Mouse (Mus musculus) spleen, postnatal 36 days (tissue): ENCODE data around the gene Cdh23.
A peak's percentile ranks its signal among the peaks of the same experiment; 100 is the strongest.

ENCODE experiments used
- DNase-seq, 2 experiments: peaks; one replicate each; pipeline ENCODE4 v3.0.0; 2022; ENCODE audit warnings: low spot score in 2 of 2, mixed read lengths in 1 of 2

The Cdh23 gene

GRCm38 (mm10) chr10:60708837-60709236 is 12.5 kb upstream of the Cdh23 start:
- no peak for DNase-seq

DNA sequence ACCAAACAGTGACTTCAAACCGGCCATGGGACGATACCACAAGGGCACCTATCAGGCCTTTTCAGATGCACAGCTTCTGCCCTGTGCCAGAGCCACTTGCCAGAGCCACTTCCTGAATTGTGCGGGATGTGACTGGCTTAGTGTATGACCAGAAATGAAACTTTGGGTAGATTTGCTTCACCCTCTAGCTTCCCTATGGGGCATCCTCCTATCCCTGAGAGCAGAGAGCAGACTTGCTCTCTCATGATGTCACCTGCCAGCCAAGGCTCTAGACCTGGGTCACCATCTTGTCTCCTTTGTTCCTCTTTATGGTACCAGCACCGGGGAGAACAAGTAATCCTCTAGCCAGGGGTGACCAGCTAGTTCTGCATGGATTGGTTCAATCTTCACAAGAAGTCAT is 10.0 kb upstream of the Cdh23 start:
- peak in 1 of 2 experiments; percentile 34 for DNase-seq

GRCm38 (mm10) chr10:60705134-60705533 is 8.8 kb upstream of the Cdh23 start:
- DNase-seq: peak; percentile 53 to 62

GRCm38 (mm10) chr10:60697775-60698174 is 1.5 kb upstream of the Cdh23 start:
- DNase-seq: peak; percentile 76 to 79

DNA sequence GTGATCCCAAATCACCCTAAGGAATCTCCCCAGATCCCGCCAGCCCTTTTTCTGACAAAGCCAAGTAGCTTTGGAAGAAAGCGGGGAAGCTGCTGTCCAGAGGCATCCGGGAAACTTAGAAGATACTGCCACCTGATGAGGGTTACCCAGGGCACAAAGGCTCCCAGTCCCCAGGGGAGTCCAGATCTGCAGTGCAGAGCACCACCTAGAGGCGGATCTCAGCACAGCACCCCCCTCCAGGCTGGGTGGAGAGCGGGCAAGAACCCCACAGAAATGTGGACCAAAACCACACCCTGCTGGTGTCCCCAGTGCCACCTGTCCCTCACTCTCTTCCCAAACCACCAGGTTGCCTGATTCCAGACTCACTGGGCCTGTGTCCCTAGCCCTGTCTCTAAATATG is 685 bp upstream of the Cdh23 start:
- DNase-seq: peak; percentile 66 to 70

DNA sequence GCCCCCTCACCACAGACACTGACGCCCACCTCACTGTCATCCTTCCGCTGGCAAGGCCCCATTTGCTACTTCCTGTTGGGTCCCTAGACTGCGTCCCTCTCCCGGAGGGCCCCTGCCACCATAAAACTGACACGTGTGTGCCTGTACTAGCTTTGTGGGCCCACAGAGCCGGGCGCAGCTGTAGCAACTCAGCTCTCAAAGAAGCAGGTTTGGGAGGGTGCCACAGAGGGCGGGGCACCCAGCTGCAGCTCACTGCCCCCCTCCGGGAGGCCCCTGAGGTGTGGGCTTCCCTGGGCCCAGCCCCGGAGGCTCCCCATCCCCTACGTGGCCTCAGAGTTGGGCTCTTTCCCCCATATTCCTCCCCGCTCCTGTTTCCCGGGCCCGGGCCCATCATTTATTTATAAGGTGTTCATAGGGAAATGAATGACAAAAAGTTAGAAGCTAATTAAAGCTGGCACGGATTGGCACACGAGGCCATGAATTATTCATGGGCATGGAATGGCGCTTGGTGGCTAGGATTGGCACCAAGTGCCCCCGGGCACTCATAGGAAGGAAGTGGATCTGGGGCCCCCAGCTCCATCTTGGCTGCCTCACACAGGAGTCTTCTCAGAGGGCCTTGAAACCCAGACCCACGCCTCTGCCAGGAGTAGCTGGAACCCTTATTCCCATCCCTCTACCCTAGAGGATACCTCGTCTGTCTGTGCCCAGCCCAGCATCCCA is 4.5 kb downstream of the Cdh23 start:
- peak in 1 of 2 experiments; percentile 7 for DNase-seq

- peak in 1 of 2 experiments; percentile 29 for DNase-seq
These were observed 5.3 kb downstream of the Cdh23 start for GRCm38 (mm10) chr10:60690960-60691359.

DNA sequence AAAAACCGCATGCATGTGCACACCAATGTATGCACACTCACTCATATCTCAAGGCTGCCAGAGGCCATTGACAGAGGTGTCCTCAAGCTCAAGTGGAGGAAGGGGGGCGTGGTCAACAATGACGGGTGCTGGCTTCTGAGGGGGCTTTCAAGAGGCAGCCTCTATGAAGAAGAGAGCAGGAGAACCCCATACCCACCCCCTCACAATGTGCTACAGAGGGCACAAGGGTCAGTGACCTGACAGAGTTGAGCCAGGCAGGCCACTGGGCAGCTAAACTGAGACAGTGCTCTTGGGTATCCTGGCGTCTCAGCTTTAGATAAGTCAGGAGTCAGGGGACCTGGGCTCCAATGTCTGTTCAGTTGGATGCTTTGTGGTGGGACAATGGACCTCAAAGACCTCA is 6.9 kb downstream of the Cdh23 start:
- DNase-seq: no peak

DNA sequence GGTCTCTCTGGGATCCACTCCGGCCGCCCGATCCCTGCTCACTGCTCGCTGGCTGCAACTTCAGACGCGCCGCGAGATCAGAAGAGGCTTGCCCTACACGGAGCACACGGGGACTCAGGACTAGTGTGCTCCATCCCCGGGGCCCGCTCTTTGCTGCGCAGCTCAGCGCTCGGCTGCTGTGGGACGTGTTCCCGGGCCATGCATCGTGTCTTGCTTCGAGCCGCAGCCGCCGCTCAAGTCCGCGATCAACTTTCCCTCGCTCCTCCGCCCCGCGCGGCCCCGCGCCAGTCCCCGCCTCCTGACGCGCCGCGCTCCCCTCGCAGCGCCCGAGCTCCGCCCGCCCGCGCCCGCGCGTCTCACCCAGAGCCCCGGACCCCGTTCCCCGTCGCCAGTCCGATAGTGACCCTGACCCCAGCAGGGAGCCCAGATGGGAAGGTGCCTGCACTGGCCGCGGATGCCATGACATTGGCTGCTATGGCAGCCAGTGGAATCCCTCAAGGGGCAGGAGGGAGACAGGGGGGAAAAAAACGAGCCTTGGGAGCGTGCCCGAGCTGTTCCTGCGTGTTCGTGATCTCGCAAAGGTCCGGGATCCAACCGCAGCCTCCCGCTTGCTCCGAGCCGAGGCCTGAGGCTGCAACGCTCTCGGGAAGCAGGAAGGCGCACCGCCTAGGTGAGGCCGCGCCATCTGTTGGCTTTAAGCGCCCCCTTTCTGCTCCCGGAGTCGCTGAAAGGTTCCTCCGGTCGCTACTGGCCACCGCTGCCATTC is 9.1 kb downstream of the Cdh23 start:
- peak in 1 of 2 experiments; percentile 19 for DNase-seq

- DNase-seq: no peak
These were observed 9.7 kb downstream of the Cdh23 start for GRCm38 (mm10) chr10:60686641-60686975.

GRCm38 (mm10) chr10:60685764-60686640 is 10.3 kb downstream of the Cdh23 start:
- DNase-seq: no peak

GRCm38 (mm10) chr10:60678926-60679325 is 17.4 kb downstream of the Cdh23 start:
- no peak for DNase-seq

- DNase-seq: no peak
These were observed 19.0 kb downstream of the Cdh23 start for GRCm38 (mm10) chr10:60677319-60677718.

- DNase-seq: no peak
These were observed 26.1 kb downstream of the Cdh23 start for GRCm38 (mm10) chr10:60670166-60670565.

DNA sequence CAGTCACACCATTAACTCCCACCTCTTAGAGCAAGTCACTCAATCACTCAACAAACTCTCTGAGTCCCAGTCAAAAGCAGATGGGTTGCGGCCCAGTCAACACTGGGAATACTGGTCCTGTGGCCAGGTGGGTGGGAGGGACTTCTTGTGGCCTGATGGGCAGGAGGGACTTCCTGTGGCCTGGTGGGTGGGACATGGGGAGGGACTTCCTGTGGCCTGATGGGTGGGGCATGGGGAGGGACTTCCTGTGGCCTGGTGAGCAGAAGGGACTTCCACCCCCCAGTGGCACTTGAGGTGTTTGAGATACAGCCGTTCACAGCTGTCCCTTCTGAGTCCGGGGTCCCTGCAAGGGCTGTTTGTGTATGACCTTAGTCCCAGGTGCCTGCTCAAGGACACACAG is 27.7 kb downstream of the Cdh23 start:
- no peak for DNase-seq

DNA sequence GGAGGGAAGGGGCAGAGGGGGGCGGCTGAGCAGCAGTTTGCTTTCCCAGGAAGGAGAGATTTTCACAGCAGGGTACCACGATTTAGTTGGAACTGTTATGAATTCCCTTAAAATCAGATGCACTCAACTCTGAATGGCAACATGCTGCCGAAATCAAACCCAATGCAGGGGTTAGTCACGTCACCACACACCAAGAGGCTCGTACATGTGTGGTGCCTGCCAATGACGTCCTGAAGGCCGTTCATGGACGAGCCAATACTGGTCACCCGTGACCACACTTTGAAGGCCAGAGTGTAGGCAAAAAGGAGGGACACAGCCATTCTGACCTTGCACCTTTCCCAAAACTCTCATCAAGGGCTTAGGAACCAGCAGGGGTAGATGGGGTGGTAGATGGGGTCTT is 35.3 kb downstream of the Cdh23 start:
- no peak for DNase-seq

- DNase-seq: no peak
These were observed 36.8 kb downstream of the Cdh23 start for GRCm38 (mm10) chr10:60659450-60660020.

- DNase-seq: no peak
These were observed 38.1 kb downstream of the Cdh23 start for GRCm38 (mm10) chr10:60658176-60658575.

DNA sequence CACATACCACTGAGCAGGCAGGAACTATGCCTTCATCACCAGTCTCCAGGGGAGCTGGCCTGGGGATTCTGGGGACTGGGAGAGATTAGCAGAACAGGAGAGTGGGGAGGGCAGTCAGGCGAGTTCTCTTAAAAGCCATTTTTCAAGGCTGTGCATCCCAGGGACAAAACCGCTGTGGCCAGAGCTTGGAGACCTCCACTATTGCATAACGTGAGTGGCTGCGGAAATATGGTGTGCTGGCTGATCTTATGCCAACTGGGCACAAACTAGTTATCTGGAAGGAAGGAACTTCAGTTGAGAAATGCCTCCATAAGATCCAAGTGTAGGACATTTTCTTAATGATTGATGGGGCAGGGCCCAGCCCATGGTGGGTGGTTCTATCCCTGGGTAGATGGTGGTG is 42.6 kb downstream of the Cdh23 start:
- DNase-seq: no peak

DNA sequence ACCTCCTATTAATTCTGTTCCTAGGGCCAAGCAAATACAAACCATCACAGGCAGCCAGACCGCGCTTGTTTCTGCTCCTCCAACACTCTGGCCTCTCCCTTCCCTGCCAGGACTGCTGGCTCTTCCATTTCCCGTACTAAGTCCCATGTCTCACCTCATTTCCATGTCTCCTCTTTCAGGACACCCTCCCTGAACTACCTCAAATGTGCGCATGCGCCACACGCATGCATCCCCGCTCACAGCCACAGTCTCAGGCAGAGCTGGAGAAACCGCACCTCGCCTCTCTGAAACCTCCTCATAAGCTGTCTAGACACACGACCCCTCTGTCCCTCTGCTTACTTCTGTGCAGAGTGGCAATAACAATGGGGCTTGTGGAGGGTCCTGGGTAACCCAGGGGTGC is 43.2 kb downstream of the Cdh23 start:
- DNase-seq: no peak

DNA sequence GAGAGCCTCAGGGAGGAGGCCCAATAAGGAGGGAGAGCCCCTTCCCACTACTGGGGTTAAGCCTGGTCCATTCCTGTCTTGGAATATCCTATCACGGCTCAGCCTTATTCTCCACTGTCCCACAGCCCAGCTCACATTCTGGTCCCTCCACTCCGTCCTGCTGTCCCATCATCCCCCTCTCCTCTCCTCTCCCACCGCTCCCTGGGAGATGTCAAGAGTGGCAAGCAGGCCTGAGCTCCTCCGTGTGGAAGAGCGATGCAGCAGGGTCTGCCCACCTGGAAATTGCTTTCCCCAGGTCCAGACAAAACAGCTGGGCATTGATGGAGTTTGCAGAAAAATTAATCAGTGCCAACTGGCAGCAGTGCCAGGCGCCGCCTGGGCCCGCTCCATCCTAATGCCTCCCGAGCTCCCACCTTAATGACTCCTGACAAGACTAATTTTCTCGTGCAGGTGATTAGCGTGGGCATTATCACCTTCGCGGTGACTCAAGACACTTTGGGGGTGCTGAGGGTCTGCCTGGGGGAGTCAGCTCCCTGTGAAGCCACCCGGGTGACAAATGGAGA is 52.1 kb downstream of the Cdh23 start:
- DNase-seq: no peak

- DNase-seq: peak; percentile 6 to 11
These were observed 57.0 kb downstream of the Cdh23 start for GRCm38 (mm10) chr10:60639291-60639690.
